Mouse (Mus musculus) urinary bladder, postnatal 4 days (tissue): ENCODE measurements around the gene Trim7.
A peak's percentile ranks its signal among the peaks of the same experiment; 100 is the strongest.
"Not testable (repeated sequence)": the region's sequence is repeated elsewhere in the genome, so short reads cannot be mapped to it uniquely, and the experiment has no call there.

Experiments used
- DNase-seq, 2 experiments: peaks; one replicate each; pipeline ENCODE4 v3.0.0; 2021 to 2022; ENCODE audit warnings: low spot score in 2 of 2

Trim7 gene

DNA sequence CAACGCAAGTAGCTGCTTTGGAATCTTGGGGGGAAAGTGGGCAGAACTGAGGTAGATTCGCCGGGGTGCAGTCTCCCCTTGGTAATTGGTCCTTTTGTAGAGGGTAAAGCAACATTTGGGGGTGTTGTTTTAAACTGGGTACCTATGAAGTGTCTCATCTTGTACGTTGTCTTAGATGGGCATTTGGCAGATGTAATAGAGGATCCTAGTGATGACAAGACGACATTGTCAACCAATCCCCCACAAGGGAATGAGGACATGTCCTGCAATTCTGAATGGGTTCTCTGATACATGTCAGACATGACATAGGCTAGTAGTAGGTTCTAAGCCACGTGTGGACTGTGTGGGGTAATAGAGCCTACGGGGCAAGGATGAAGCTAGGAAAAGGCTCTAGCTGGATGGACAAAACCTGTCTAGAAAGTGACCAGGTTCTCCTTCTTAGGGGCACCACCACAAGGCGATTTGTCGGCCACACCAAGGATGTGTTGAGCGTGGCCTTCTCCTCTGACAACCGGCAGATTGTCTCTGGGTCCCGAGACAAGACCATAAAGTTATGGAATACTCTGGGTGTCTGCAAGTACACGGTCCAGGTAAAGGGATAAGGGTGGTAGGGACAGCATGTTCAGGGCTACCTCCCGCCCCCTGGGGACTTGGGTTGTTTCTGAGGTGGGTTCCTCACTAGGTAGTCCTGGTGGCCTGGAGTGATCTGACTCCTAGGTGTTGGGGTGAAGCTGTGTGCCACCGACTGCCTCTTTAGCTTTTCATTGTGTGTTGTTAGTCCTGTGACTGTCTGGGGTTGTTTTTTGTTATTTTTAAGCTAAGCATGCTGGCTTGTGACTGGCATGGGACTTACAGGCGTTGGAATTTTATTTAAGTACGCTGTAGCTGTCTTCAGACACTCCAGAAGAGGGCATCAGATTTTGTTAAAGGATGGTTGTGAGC lies 23.8 kb upstream of the Trim7 start:
- no peak for DNase-seq

DNA sequence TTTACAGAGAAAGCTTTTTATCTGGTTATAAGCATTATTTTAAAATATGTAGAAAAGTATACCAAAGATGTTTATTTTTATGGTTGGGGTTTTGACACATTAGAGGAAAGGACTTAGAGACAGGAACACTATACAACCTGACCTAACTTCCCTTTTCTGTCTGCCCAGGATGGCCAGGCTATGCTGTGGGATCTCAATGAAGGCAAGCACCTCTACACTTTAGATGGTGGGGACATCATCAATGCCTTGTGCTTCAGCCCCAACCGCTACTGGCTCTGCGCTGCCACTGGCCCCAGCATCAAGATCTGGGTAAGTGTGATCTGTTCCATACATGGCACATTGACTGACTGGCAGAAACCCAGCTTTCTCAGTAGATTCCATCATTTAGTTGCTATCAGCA lies 22.0 kb upstream of the Trim7 start:
- no peak for DNase-seq

GRCm38 (mm10) chr11:48804922-48805321 lies 21.0 kb upstream of the Trim7 start:
- no peak for DNase-seq

DNA sequence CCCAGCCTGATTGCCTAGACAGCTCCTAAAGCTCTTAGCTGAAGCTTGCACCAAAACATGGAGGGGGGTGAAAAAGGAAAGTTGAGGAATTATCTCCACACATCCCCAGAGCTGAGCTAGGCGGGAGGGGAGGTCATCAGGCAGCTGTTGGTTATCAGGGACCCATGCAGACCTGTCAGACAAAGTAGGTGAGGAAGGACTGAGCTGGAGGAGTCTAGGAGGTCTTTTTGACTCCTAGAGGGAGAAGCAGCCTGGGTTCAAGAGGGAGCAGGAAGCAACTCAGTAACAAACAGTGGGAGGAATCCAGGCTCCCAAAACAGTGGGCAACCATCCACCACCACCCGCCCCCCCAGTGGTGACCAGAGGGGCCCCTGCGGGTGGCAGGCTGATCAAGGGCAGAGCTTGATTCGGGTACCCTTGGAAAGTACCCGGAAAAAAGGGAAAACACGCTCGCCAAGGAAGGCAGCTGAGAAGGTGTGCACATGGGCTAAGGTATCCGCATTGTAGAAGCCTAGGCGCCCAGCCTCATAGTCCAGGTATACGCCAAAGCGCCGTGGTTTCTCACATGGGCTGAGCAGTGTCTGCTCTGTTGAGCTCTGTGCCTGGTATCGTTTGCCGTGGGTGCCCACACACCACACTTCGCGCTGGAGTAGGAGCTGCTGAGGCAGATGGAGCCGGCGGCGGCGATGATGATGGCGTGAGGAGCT lies 18.9 kb upstream of the Trim7 start:
- no peak for DNase-seq

DNA sequence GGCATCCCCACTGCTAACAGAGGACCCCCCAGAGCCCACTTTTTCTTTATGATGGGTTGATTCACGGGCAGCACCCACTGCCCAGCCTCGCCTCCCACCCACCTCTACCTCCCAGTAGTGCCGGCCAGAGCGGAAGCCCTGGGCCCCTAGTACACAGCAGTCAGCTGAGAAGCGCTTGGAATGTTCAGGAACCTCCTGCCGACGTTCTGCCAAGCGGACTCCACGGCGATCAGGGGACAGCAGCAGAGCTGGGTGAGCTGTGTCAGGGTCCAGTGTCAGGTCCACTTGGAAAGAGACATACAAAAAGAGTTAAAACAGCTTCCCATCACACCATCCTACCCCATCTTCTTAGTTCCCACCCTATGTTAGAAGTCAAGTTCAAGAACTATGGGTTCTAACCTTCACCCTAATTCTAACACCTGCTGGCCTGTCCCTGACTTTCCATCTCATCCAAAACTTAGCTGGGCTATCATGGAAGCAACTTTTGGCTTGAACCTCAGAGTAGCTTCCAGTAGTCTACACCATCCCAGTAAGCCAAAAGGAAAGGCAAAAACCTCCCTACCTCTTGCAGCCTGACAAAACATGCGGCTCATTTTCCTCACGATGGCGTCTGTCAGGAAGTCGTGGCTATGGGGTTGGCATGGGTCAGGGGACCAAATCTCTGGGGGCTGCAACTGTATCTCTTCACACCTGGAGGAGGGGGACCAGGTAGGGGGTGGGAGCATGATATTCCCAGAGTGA lies 18.2 kb upstream of the Trim7 start:
- no peak for DNase-seq

- DNase-seq: no peak
Observed at GRCm38 (mm10) chr11:48808304-48808646, 17.7 kb upstream of the Trim7 start.

- peak; percentile 62 to 67 for DNase-seq
Observed at GRCm38 (mm10) chr11:48808737-48809433, 17.1 kb upstream of the Trim7 start.

- DNase-seq: no peak
Observed at GRCm38 (mm10) chr11:48809434-48809830, 16.5 kb upstream of the Trim7 start.

GRCm38 (mm10) chr11:48810142-48810541 lies 15.8 kb upstream of the Trim7 start:
- no peak for DNase-seq

GRCm38 (mm10) chr11:48813782-48814181 lies 12.2 kb upstream of the Trim7 start:
- DNase-seq: no peak

DNA sequence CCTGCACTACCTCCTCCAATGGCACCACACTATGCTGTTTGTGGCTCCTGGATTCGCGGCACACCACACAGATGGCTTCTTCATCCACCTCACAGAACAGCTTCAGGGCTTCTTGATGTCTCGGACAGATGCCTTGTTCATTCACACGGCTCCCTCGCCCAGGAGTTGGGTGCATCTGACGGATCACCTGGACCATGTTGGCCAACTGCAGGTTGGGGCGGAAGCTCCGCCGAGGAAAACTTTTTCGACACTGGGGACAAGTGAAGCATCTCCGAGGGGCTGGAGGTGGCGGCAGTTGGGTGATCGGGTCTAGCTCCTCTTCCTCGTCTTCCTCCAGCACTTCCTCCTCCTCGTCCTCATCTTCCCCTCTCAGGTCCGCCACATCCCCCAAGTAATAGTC lies 10.1 kb upstream of the Trim7 start:
- no peak for DNase-seq

GRCm38 (mm10) chr11:48816281-48816781 lies 9.6 kb upstream of the Trim7 start:
- peak in 1 of 2 experiments; percentile 28 for DNase-seq

DNA sequence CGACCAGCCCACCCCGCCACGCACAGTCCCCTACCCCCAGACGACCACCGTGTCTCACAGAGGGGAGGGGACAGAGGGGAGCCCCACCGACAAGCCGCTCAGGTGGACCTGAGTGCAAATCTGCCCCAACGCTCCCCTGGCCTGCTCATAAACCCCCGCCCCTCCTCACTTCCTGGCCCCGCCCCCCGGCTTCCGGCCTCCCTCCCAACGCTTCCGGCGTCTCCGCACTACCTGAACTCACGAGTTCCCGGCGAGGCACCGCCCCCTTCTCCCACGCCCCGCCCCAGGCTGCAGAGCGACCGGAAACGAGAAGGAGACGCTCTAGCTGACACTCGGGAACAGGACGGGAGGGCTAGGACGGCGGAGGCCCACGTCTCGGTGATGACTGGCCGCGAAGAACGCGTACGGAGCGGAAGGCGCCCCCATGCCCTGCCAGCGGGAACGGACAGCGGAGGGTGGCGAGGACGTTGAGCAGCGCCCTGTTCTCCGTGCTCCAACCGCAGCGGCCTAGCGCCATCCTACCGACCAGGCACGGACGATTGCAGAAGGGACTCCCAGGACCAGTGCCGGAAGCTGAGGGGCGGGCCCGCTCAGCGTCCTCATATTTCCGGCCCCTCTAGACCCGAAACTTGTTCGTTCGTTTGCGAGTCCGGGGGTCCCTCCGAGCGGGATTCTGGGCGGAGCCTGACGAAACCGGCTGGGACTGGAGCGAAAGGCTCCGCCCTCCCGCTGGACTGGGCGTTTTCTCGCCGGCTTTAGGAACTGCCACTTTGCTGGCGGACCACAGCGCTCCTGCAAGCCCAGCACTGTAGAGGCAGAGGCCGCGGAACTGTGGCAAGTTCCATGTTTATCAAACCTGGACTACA lies 8.9 kb upstream of the Trim7 start, which contains the start of gene Trim41:
TSS of gene Trim41 (minus strand) at position 554 of the 866 bp plus-strand sequence.
- peak; percentile 99 for DNase-seq

DNA sequence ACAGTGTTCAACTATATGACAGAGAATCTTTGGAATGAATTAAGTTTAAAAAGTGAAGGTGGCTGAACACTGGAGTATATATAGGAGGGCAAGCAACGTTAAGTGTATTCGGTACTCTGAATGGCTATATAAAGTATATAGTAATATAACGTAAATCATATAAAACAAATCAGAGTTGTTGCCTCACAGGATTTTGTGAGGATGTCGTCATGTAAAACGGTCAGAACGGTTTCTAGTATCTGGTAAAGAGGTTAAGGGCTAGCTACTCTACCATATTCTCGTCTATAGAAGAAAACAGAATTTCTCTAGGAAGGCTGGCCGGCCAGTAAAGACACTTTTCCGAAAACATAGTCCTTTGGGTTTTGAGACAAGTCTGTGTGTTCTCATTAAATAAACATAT lies 8.1 kb upstream of the Trim7 start:
- no peak for DNase-seq

DNA sequence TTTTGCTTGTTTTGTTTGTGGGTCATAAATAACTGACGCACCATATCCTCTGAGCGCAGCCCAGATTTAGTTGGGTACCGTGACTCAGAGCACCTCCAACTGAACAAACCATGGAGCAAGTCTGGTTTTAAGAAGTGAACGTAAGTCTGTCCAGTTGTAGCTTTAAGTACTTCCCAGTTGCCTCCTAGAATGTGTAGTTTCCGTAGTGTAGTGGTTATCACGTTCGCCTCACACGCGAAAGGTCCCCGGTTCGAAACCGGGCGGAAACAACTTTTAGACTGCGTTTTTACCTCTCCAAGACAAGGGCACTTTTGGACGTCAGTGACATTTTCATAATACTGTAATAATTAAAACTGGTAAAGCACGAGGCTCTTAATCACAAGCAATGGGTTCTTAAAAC lies 7.6 kb upstream of the Trim7 start:
- peak; percentile 47 to 76 for DNase-seq

GRCm38 (mm10) chr11:48819614-48820307 lies 6.2 kb upstream of the Trim7 start:
- DNase-seq: no peak

DNA sequence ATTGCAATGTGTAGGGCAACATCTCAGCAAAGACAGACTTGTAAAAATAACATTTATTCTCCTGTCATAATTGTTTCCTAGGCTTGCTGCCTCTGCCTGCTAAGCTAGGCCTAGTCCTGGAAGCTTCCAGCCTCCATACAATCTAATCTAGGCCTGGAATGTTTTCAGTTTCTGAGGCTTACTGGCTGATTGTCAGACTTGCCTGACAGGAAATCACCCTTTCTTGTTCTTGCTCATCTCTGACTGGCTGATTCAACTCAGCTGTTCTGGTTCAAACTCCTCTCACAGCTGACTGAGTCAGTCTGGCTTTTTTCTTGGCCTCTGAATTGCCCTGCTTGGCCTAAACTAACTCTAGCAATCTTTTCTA lies 5.6 kb upstream of the Trim7 start:
- DNase-seq: no peak

GRCm38 (mm10) chr11:48821299-48821698 lies 4.6 kb upstream of the Trim7 start:
- DNase-seq: not testable (repeated sequence)

GRCm38 (mm10) chr11:48822768-48823512 lies 3.0 kb upstream of the Trim7 start:
- DNase-seq: no peak
